8 mouse cellular contexts compared by ENCODE assay signal in the genomic region with DNA sequence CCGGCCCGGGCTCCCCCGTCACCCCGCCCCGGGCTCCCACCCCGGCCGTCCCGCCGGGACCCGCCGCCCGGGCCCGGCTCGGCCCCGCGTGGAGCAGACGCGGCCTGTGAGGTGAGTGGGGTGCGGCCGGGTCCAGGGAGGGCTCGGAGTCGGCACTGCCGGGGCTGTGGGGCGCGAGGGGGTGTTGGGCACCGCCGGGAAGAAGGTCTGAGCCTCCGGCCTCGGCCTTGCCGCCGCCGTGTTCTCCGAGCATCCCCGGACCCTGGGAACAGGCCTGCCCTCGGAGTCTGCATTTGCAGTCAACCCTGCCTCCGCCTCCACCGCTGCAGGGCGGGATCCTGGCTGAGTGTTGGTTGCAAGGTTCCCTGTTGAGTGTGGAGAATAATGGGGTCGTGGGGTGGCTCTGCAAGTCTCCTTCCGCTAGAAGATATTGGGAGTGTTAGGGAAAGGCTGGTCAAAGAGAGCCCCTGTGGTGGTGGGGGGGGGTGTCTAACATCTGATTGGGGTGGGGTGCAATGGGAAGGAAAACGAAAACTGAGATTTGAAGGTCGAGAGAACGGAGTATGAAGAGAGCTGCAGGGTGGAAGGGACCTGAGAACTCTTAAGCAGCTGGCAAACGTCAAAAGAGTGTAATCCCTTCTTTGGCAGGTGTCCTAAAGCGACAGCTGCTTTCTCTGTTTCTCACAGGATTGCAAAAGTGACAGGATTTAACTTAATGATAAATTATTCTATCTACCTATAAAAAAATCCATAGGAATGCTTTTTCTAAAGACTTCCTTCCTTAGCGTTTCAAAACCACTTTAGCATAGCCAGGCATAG. TPM values are rescaled to one million over a fixed set of nuclear protein-coding genes. Genes with fewer than 3 reads are reported as not detected.
DNase-seq lines count a peak whose midpoint lies in the region; ATAC-seq and TF ChIP-seq lines count a peak whose summit lies in the region.

No protein-coding gene starts in this region.

- peaks cover 32% of the 10 kb centered on the region for H3K4me1 ChIP-seq in lung, embryonic 15.5 days
- H3K4me1 ChIP-seq in lung, postnatal 0 days (ENCODE audit: insufficient read depth, low read depth, low read length): no peaks in the 10 kb centered on the region

- TF ChIP-seq CTCF in brain, embryonic 14.5 days (IDR thresholded peaks at IDR 0.05; ENCODE audit: borderline replicate concordance, extremely low read depth, insufficient read depth, insufficient read length): no peak
- TF ChIP-seq CTCF in lung, postnatal 0 days (IDR thresholded peaks at IDR 0.05): no peak

- TF ChIP-seq POLR2A in brain, embryonic 14.5 days (IDR thresholded peaks at IDR 0.05; ENCODE audit: borderline replicate concordance, extremely low read depth, insufficient read depth, insufficient read length, poor library complexity, severe bottlenecking): no peak

- peak overlapping the region; percentile 97 for H3K27ac ChIP-seq in lung, embryonic 15.5 days
- H3K27ac ChIP-seq in lung, postnatal 0 days (ENCODE audit: low read length): peak overlapping the region; percentile 95

- H3K9me3 ChIP-seq in lung, embryonic 15.5 days: no peaks in the 10 kb centered on the region
- H3K9me3 ChIP-seq in lung, postnatal 0 days (ENCODE audit: low read length): no peaks in the 10 kb centered on the region

- H3K4me2 ChIP-seq in lung, embryonic 15.5 days: peak overlapping the region; percentile 81
- peak overlapping the region; percentile 100 for H3K4me2 ChIP-seq in lung, postnatal 0 days (replicated peaks; ENCODE audit: low read depth, low read length)

- peaks cover 32% of the 10 kb centered on the region for H3K36me3 ChIP-seq in lung, embryonic 15.5 days
- H3K36me3 ChIP-seq in lung, postnatal 0 days (ENCODE audit: insufficient read depth, low read length): no peaks in the 10 kb centered on the region

- WGBS in lung, embryonic 15.5 days: under 1% methylated on average over 33 of the region's 46 CpGs
- under 1% methylated on average over 30 of the region's 46 CpGs for WGBS in lung, postnatal 0 days

- H3K9ac ChIP-seq in lung, embryonic 15.5 days: peak overlapping the region; percentile 83
- peak overlapping the region; percentile 88 for H3K9ac ChIP-seq in lung, postnatal 0 days (replicated peaks; ENCODE audit: low read depth)

- H3K4me3 ChIP-seq in lung, embryonic 15.5 days: peak overlapping the region; percentile 99
- H3K4me3 ChIP-seq in lung, postnatal 0 days (ENCODE audit: low read depth, low read length): peak overlapping the region; percentile 89

- H3K27me3 ChIP-seq in lung, embryonic 15.5 days: no peaks in the 10 kb centered on the region
- no peaks in the 10 kb centered on the region for H3K27me3 ChIP-seq in lung, postnatal 0 days (replicated peaks; ENCODE audit: insufficient read depth, low read length)

- peak; percentile 44 for ATAC-seq in lung, embryonic 15.5 days (ENCODE audit: borderline replicate concordance, extremely low read depth, low FRiP score, low TSS enrichment)
- peak; percentile 12 for ATAC-seq in granulocyte monocyte progenitor cell, adult 5-6 weeks (replicated peaks; ENCODE audit: poor library complexity, severe bottlenecking)
- peak; percentile 15 for ATAC-seq in lung, postnatal 0 days

- TF ChIP-seq EP300 in lung, postnatal 0 days (IDR thresholded peaks at IDR 0.05): no peak

- DNase-seq in lung, postnatal 4 days: no peak
- peak; percentile 61 for DNase-seq in brain, embryonic 14.5 days (ENCODE audit: low read depth)
- DNase-seq in lung, postnatal 0 days (ENCODE audit: low spot score): peak; percentile 50
- no peak for DNase-seq in urinary bladder, postnatal 25 days (ENCODE audit: low spot score)
- no peak for DNase-seq in cerebellum, postnatal 36 days
- DNase-seq in kidney, adult 18-20 months: no peak

RNA-seq across cellular contexts. Expression of gene Foxm1, which starts 0.4 kb away (rescaled TPM):
- polyA plus RNA-seq in lung, embryonic 15.5 days (2015; fragmentation: Nextera tagmentation; extraction: Ambion mirVana): 37.7 and 41.1 TPM in 2 replicates
- polyA plus RNA-seq in brain, embryonic 14.5 days (2012; rRNA removed): 38.3 and 70.8 TPM in 2 replicates
- total RNA-seq in granulocyte monocyte progenitor cell, adult 5-6 weeks (2014; fragmentation: Nextera tagmentation): 38.8 and 53.2 TPM in 2 replicates
- total RNA-seq in granulocyte monocyte progenitor cell, adult 5-6 weeks (2017): 12.8 and 18.2 TPM in 2 replicates
- 1.3 and 2.0 TPM in 2 replicates for polyA plus RNA-seq in lung, postnatal 0 days (2015; fragmentation: Nextera tagmentation; extraction: Ambion mirVana)

RNA-seq across cellular contexts. Expression of gene Rhno1, which starts 0.5 kb away (rescaled TPM):
- 125 TPM in 2 replicates for polyA plus RNA-seq in lung, embryonic 15.5 days (2015; fragmentation: Nextera tagmentation; extraction: Ambion mirVana)
- polyA plus RNA-seq in brain, embryonic 14.5 days (2012; rRNA removed): 35.0 and 43.8 TPM in 2 replicates
- total RNA-seq in granulocyte monocyte progenitor cell, adult 5-6 weeks (2014; fragmentation: Nextera tagmentation): 43.7 and 51.3 TPM in 2 replicates
- 33.3 and 37.4 TPM in 2 replicates for total RNA-seq in granulocyte monocyte progenitor cell, adult 5-6 weeks (2017)
- 41.8 and 43.8 TPM in 2 replicates for polyA plus RNA-seq in lung, postnatal 0 days (2015; fragmentation: Nextera tagmentation; extraction: Ambion mirVana)

RNA-seq across cellular contexts. Expression of gene Tulp3, which starts 7.6 kb away (rescaled TPM):
- polyA plus RNA-seq in lung, embryonic 15.5 days (2015; fragmentation: Nextera tagmentation; extraction: Ambion mirVana): 16.6 and 21.6 TPM in 2 replicates
- 38.4 and 39.0 TPM in 2 replicates for polyA plus RNA-seq in brain, embryonic 14.5 days (2012; rRNA removed)
- total RNA-seq in granulocyte monocyte progenitor cell, adult 5-6 weeks (2014; fragmentation: Nextera tagmentation): 0.21 and 3.7 TPM in 2 replicates
- 0.46 TPM in 1 of 2 replicates, not detected in the other for total RNA-seq in granulocyte monocyte progenitor cell, adult 5-6 weeks (2017)
- polyA plus RNA-seq in lung, postnatal 0 days (2015; fragmentation: Nextera tagmentation; extraction: Ambion mirVana): 9.5 and 10.9 TPM in 2 replicates

RNA-seq across cellular contexts. Expression of gene Tex52, which starts 12.0 kb away (rescaled TPM):
- polyA plus RNA-seq in lung, embryonic 15.5 days (2015; fragmentation: Nextera tagmentation; extraction: Ambion mirVana): 0.22 and 0.48 TPM in 2 replicates
- polyA plus RNA-seq in brain, embryonic 14.5 days (2012; rRNA removed): 1.1 and 1.2 TPM in 2 replicates
- not detected in 2 replicates for total RNA-seq in granulocyte monocyte progenitor cell, adult 5-6 weeks (2014; fragmentation: Nextera tagmentation)
- 0.22 TPM in 1 of 2 replicates, not detected in the other for total RNA-seq in granulocyte monocyte progenitor cell, adult 5-6 weeks (2017)
- 0.13 and 0.17 TPM in 2 replicates for polyA plus RNA-seq in lung, postnatal 0 days (2015; fragmentation: Nextera tagmentation; extraction: Ambion mirVana)

RNA-seq across cellular contexts. Expression of gene Gm44596, which starts 12.1 kb away (rescaled TPM):
- polyA plus RNA-seq in lung, embryonic 15.5 days (2015; fragmentation: Nextera tagmentation; extraction: Ambion mirVana): not detected in 2 replicates
- not detected in 2 replicates for polyA plus RNA-seq in brain, embryonic 14.5 days (2012; rRNA removed)
- total RNA-seq in granulocyte monocyte progenitor cell, adult 5-6 weeks (2014; fragmentation: Nextera tagmentation): not detected in 2 replicates
- total RNA-seq in granulocyte monocyte progenitor cell, adult 5-6 weeks (2017): not detected in 2 replicates
- not detected in 2 replicates for polyA plus RNA-seq in lung, postnatal 0 days (2015; fragmentation: Nextera tagmentation; extraction: Ambion mirVana)

Comparison
In these comparisons a context has a peak if more than half of its experiments do, and no peak if none do; other contexts are left out.
1. DNase-seq: peak in brain, embryonic 14.5 days (single experiment) and lung, postnatal 0 days (single experiment); none in lung, postnatal 4 days (0 of 2), urinary bladder, postnatal 25 days (single experiment), cerebellum, postnatal 36 days (0 of 2) and kidney, adult 18-20 months (single experiment).
2. RNA of gene Foxm1, which starts 0.4 kb away (polyA plus RNA-seq): 37.7 to 41.1 TPM in lung, embryonic 15.5 days and 38.3 to 70.8 TPM in brain, embryonic 14.5 days; 1.3 to 2.0 TPM in lung, postnatal 0 days; every median in the first group is over 10 times any median in the second.
3. Peak in every context shown above with its lines, with median percentiles within 50 percentile points of each other: ATAC-seq.